Mouse (Mus musculus) CH12.LX (cell line): ENCODE data around the gene Slc25a45.

Experiments
- CTCF ChIP-seq, 2 experiments: IDR thresholded peaks in 1 of 2; conservative IDR thresholded peaks in 1 of 2; 2 replicates each; pipeline ENCODE4 v1.5.1; 2011 to 2012; ENCODE audit warnings: low read depth in 2 of 2, low read length in 2 of 2, improper control_type of control experiment in 1 of 2, inconsistent platforms in 1 of 2, mild to moderate bottlenecking in 1 of 2, moderate library complexity in 1 of 2
- HCFC1 ChIP-seq: IDR thresholded peaks from 2 replicates; pipeline ENCODE4 v1.6.1; 2012; ENCODE audit warnings: low read depth, mild to moderate bottlenecking, inconsistent platforms, low read length, improper control_type of control experiment
- MAFK ChIP-seq: IDR thresholded peaks from 2 replicates; pipeline ENCODE4 v1.6.1; 2011; ENCODE audit warnings: low read length, improper control_type of control experiment; ENCODE audit not compliant: insufficient replicate concordance
- MAX ChIP-seq: IDR thresholded peaks from 2 replicates; pipeline ENCODE4 v1.6.1; 2011; ENCODE audit warnings: low read length, improper control_type of control experiment
- MEF2A ChIP-seq: IDR thresholded peaks from 2 replicates; pipeline ENCODE4 v1.6.1; 2014; ENCODE audit warnings: low read depth, mild to moderate bottlenecking, inconsistent platforms, low read length, improper control_type of control experiment, borderline replicate concordance
- MYC ChIP-seq: IDR thresholded peaks from 2 replicates; pipeline ENCODE4 v1.6.1; 2011; ENCODE audit warnings: low read depth, mild to moderate bottlenecking, improper control_type of control experiment, low read length
- NELFE ChIP-seq: IDR thresholded peaks from 2 replicates; pipeline ENCODE4 v1.6.1; 2011; ENCODE audit warnings: low read depth, low read length, improper control_type of control experiment
- POLR2A ChIP-seq: IDR thresholded peaks from 2 replicates; pipeline ENCODE4 v1.6.1; 2011; ENCODE audit warnings: low read depth, mild to moderate bottlenecking, improper control_type of control experiment, low read length
- POLR2AphosphoS2 ChIP-seq: IDR thresholded peaks from 2 replicates; pipeline ENCODE4 v1.6.1; 2011; ENCODE audit warnings: low read depth, low read length, improper control_type of control experiment
- SIN3A ChIP-seq: IDR thresholded peaks from 2 replicates; pipeline ENCODE4 v1.6.1; 2012; ENCODE audit warnings: low read length, improper control_type of control experiment, inconsistent platforms
- TCF12 ChIP-seq: IDR thresholded peaks from 2 replicates; pipeline ENCODE4 v1.6.1; 2014; ENCODE audit warnings: low read depth, mild to moderate bottlenecking, inconsistent platforms, low read length, improper control_type of control experiment

DNA sequence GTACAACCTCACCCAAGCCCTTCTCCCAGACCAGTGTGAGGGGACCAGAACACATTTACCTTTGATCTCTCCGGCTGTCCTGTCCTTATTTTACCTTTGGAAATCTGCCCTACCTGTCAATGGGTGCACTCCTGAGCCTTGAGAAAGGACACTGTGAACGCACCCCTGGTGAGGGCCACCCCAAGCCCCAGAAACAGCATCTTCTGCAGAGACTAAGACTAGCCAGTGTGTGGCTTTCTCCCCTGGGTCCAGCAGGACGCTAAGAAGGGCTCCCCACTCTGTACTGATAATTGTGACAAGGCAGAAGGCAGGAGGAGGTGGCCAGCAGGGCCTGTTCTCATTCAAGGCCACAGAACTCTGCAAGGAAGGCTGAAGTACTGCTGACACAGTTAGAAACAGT lies 1.3 kb downstream of the Slc25a45 start:
- no peak for TF ChIP-seq SIN3A
- TF ChIP-seq POLR2A: no peak
- TF ChIP-seq CTCF (conservative IDR thresholded peaks at IDR 0.05 in 1 of 2, IDR thresholded peaks at IDR 0.05 in 1 of 2; ENCODE audit: low read depth in 2 of 2, low read length in 2 of 2): no peak
- no peak for TF ChIP-seq MEF2A
- no peak for TF ChIP-seq HCFC1
- TF ChIP-seq POLR2AphosphoS2: no peak
- no peak for TF ChIP-seq NELFE
- TF ChIP-seq MYC: no peak
- no peak for TF ChIP-seq TCF12
- TF ChIP-seq MAFK: no peak
- TF ChIP-seq MAX: no peak
